Mouse (Mus musculus) right cerebral cortex, postnatal 14 days (tissue): Measurements from ENCODE around the gene Pld4.

Source experiments
- DNase-seq: peaks from one replicate; pipeline ENCODE4 v3.0.0; 2022

The Pld4 gene

GRCm38 (mm10) chr12:112738281-112739022 is 22.0 kb upstream of the Pld4 start:
- DNase-seq, result peak; percentile 30

DNA sequence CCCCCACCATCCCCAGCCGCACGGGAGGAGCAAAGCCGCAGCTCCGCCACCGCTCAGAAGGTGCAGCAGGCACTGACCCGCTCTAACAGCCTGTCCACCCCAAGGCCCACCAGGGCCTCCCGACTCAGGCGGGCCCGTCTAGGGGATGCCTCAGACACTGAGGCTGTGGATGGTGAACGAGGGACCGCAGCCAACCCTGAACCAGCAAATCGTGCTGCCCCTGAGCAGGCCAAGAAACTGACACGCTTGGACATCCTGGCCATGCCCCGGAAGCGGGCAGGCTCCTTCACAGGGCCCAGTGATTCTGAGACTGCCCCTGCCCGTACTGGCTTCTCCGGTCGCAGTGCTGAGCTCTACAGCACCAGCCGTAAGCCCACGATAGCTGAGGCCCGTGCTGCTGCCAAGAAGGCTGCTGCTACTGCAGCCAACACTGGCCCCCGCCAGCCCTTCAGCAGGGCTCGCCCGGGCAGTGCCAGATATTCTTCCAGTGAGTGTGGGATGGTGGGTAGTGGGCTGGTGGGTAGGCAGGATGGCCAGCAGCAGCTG is 21.4 kb upstream of the Pld4 start:
- peak; percentile 15 for DNase-seq

GRCm38 (mm10) chr12:112742768-112743167 is 17.7 kb upstream of the Pld4 start:
- peak; percentile 17 for DNase-seq

DNA sequence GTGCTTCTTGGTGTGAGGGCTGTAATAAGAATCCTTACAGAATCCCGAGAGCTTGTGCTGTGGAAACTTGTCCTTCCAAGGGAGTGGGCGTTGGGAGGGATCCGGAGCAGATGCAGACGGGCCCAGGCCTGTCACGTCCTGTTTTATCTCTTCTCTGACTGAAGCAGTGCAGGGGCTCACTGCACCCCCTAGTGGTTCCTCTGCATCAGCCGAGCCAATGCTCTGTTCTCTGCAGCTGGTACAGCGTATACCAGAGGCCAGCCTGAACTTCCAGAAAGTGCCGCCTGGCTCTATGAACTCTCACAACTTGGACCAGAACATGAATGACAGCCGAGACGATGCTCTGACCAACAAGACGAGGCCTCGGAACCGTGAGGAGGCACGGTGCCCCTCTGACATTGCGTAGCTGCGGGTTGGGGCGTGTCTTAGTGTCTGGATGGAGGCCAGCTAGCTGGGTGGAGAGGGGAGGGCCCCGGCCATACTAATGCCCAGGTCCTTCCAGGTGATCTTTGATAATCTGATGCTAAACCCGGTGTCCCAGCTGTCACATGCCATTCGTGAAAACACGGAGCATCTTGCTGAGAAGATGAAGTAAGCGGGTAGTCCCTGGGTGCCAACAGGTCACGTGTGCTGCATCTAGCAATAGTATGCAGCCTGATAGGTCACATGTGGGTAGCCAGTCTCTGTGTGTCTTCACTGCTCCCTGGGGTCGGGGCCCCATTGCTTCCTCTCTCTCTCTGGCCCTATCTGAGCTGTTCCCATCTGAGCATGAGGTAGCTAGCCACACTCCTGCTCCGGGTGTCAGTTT is 17.1 kb upstream of the Pld4 start:
- DNase-seq, result peak; percentile 90

DNA sequence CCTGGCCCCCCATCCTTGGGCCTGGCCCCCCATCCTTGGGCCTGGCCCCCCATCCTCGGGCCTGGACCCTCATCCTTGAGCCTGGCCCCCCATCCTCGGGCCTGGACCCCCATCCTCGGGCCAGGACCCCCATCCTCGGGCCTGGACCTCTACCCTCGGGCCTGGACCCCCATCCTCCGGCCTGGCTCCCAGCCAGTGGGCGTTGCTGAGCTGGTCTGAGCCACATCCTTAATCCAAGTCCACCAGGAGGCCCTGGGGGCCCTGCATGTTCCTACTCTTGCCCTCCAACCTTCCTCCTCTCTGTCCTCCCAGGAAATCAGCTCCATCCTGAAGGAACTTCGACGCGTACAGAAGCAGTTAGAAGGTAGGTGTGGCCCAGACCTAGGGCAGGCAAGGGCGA is 16.2 kb upstream of the Pld4 start:
- peak; percentile 19 for DNase-seq

- peak; percentile 21 for DNase-seq
Measured at GRCm38 (mm10) chr12:112744891-112745580, 15.4 kb upstream of the Pld4 start.

DNA sequence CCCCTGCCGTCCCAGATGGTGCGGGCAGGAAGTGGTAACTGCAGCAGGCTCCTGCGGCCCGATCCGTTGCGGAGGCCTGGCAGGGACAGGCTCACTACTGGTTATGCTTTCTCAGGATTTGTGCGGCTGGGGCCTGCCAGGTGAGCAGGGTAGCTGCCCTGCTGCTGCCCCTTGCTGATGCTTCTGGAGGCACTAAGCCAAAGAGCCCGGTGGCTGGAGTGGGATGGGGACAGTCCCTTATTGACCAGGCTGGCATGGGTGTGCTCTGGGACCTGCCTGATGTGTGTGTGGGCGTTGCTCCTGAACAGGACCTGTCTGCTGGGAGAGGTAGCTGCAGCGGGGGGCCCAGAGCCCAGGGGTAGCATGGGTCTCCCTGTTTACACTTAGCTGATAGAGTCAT is 14.7 kb upstream of the Pld4 start:
- DNase-seq, result peak; percentile 16

GRCm38 (mm10) chr12:112746461-112746807 is 14.0 kb upstream of the Pld4 start:
- no peak for DNase-seq

DNA sequence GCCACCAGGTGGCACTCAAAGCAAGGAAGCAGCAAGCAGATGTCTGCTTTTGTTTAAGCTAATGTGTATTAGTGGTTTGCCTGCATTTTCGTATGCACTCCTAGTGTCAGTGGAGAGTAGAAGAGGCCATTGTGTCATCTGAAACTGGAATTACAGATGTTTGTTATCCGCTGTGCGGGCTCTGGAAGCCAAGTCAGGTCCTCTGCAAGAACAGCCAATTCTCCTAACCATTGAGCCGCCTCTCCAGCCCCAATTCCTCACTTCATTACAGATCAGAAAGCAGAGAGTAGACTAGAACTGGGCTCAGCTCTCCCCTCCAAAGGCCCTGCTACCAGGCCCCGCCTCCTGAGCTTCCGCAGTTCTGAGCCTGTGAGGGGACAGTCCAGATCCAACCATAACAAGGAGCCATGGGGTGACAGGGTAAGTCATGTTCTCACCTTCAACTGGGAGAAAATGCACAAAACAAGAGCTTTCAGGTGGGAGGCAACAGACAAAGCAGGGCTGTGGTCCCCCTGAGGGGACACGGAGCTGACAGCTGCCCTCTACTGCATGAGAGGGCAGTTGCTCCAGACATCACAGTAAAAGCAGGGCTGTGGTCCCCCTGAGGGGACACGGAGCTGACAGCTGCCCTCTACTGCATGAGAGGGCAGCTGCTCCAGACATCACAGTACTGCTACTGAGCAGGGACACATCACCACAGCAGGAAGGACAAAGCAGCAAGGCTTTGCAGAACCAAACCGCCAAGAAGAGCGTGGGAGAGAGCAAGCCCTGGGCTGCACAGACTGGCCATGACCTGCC is 13.4 kb upstream of the Pld4 start:
- peak; percentile 48 for DNase-seq

GRCm38 (mm10) chr12:112747606-112747970 is 12.9 kb upstream of the Pld4 start:
- DNase-seq, result peak; percentile 9

- peak; percentile 2 for DNase-seq
Measured at GRCm38 (mm10) chr12:112750976-112751375, 9.5 kb upstream of the Pld4 start.

DNA sequence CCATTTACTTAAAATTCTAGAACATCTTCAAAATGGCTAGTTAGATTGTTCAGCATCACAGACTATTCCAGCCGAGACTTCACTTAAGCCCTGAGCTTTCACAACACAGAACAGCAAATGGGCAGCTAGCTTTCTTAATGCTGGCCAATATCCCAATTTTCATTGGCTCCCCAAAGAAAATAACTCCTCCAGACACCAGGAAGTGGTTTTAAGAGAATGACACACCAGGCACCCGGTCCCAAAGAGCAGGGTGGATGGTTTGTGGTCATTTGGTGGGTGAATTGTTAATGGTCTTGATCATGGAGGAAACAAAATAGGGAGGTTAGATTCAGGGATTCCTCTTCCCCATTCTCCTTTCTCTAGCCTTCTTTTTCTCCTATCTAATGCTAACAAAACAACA is 8.1 kb upstream of the Pld4 start:
- DNase-seq, result no peak

- DNase-seq, result no peak
Measured at GRCm38 (mm10) chr12:112755900-112756299, 4.6 kb upstream of the Pld4 start.

DNA sequence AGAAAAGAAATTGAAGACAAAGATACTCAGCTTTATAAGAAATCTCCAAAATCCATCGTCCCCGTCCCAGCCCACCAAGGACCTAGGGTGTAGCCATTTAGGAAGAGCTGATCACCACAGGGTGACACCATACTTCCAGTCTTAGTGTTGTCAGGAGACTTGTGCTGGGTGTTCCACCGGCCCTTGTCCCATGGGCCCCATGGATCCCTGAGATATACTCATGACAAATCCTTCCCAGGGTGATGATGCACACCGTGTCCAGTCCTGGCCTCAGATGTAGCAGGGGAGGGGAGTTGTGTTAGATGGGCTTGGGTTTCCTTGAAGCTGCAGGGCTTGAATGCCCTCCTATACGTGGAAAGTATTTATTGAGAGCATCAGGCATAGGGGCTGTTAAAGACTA is 2.6 kb upstream of the Pld4 start:
- no peak for DNase-seq

DNA sequence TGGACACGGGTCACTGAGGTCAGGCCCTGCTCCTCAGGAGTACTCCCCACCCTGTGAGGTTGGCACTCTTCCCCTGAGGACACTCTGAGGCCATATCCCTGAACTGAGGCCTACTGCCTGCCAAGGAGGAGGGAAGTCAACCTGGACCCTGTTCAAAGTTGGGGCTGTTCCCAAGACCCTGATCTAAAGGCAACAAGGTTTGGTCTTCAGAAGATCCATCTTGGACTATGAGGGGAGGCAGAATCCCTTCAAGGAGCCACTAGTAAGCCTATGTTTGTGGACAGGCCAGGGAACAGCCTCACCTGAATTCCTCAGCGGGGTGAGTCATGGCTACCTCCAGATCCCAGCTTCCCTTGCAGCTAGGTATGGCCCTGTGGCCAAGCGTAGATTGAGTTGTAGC is 984 bp upstream of the Pld4 start:
- no peak for DNase-seq

DNA sequence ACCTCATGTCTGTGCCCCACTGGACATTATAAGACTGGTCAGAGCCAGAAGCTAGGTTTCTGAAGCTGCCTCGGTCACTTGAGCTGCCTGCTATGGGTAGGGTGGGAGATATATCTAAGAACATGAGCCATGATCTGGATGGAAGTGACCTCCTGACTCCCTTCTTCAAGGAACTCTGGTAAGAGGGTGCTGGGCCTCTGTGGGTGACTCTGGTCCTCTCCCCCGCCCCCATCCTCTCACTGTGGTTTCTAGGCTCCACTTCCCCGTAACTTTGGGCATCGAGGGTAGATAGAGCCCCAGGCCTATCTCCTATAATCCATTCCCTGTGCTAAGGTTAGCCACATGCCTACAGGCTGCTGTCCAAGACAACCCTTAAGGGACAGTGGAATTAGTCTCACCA is 956 bp downstream of the Pld4 start:
- no peak for DNase-seq

DNA sequence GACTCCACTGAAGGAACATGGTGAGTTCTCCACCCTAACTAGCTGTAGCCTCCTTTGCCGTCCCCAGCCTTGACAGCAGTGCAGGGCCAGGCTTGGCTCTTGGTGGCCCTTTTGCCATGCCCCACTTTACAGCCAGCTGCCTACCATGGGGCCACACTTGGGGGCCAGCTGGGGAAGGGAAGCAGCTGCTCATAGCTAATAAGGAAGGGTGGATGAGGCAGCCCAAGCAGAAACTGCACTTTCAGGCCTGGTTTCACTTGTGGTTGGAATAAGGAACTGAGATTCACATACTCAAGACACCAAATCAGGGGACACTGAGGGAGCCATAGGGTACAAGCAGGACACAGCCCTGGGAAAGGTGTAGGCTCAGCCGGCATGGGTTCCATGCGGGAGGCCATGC is 1.6 kb downstream of the Pld4 start:
- DNase-seq, result no peak

GRCm38 (mm10) chr12:112763176-112763575 is 2.7 kb downstream of the Pld4 start:
- no peak for DNase-seq

- DNase-seq, result no peak
Measured at GRCm38 (mm10) chr12:112764141-112764540, 3.7 kb downstream of the Pld4 start.

DNA sequence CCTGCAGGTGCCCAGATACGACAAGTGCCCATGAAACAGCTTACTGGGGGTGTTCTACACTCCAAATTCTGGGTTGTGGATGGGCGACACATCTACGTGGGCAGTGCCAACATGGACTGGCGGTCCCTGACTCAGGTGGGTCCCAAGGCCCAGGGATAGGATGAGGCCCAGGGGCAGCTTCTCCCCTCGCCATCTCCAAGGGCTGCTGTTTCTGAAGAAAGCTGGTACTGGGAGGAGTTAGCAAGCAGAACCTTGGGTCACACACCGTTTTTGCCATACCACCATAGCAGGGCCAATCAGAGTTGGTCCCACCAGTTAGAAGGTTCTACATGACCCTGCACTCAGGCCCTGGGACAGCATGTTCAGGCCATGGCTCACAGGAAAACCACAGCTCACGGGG is 4.5 kb downstream of the Pld4 start:
- no peak for DNase-seq

GRCm38 (mm10) chr12:112766586-112766985 is 6.1 kb downstream of the Pld4 start:
- no peak for DNase-seq

DNA sequence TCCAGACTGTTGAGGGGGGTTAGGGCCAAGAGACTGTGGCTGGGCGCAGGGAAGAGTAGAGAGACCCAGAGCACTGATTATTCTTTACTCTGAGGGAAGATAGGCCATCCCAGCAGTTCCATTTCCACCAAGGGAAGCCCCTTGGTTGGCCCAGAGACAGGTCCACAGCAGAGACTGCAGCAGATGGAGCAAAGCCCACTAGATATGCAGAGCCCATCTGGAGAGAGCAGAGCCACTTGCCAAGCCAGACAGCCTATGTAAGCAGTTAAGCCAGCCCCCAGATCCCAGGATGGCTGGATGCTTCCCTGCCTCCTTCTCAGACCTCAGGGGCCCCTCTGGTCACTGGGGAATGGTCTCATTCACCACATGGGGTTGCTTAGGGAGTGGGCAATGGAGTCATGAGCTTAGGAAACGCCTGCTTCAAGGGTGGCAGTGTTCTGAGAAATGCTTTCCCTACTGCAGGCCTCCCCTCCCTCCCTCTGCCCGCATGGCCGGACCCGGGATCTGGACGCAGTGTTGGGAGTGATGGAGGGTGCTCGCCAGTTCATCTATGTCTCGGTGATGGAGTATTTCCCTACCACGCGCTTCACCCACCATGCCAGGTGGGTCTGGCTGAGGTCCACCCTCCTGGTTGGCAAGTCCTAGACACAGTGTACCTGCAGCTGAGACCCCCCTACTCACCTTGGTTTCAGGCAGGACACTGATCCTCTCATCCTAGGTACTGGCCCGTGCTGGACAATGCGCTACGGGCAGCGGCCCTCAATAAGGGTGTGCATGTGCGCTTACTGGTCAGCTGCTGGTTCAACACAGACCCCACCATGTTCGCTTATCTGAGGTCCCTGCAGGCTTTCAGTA is 6.8 kb downstream of the Pld4 start:
- no peak for DNase-seq
